Mouse (Mus musculus) E14TG2a.4 (cell line): ENCODE measurements at regions not wholly inside any gene's neighbourhood (a gene's known extent, or its start where the extent isn't known, plus 50 kb on each side); places are given as distances from the start of the nearest gene placed in this dataset.

ENCODE experiments used
- CTCF ChIP-seq: conservative IDR thresholded peaks from 2 replicates; pipeline ENCODE4 v1.5.1; 2014; ENCODE audit warnings: low read length
- NANOG ChIP-seq: IDR thresholded peaks from 2 replicates; pipeline ENCODE4 v1.6.1; 2014; ENCODE audit warnings: borderline replicate concordance, low read length, mixed read lengths
- POU5F1 ChIP-seq: IDR thresholded peaks from 2 replicates; pipeline ENCODE4 v1.6.1; 2014; ENCODE audit warnings: low read length, borderline replicate concordance

DNA sequence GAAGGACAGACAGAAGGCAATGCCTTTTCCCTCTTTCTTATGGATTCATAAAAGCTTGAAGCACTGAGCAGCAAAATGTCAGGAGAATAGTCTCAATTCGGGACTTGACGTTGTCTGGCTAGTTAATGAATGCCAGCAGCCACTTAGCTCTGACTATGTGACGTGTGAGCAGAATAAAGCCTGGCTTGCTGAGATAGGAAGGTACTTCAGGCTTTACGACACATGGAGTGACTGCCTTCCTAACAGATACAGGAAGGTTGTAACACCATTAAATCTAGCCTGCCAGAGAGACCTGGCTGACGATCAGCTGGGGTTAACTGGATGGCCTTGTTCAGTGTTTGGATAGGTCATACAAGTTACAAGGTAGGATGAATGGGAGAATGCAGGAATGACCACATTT is 111.7 kb downstream of the 4933412E24Rik start:
- TF ChIP-seq CTCF (no peak), POU5F1 (no peak), NANOG (no peak)
